Mouse (Mus musculus) heart, postnatal 36 days (tissue): ENCODE results near the gene Olfr1426. TPM values are rescaled to one million over a fixed set of nuclear protein-coding genes. Genes with fewer than 3 reads are reported as not detected.
"Not testable (repeated sequence)": the region's sequence is repeated elsewhere in the genome, so short reads cannot be mapped to it uniquely, and the experiment has no call there.

Experiments
- DNase-seq, 2 experiments: peaks; one replicate each; pipeline ENCODE4 v3.0.0; 2021 to 2022
- intact Hi-C: fragments of 180-260 bp; cut with DNase I; formaldehyde crosslinking; loops from one replicate; pipeline ENCODE4 v1.15.1; 2025
- total RNA-seq, 2 experiments: library from RNA; stranded (reverse); gene quantifications; 2 replicates each; pipeline ENCODE4 v1.2.3; 2021

The Olfr1426 gene
- not detected for total RNA-seq

GRCm38 (mm10) chr19:12091913-12092312 lies at the start of gene Olfr1426:
Gene Olfr1426, minus strand, starts transcription at chr19:12092013.
- no peak for DNase-seq
- intact Hi-C loops: no loop called here

GRCm38 (mm10) chr19:12134289-12134688 lies 42.5 kb upstream of the Olfr1426 start:
- DNase-seq: no peak
- intact Hi-C loops: no loop called here

GRCm38 (mm10) chr19:12123103-12123502 lies 31.3 kb upstream of the Olfr1426 start, which contains the start of gene Olfr76:
Gene Olfr76, minus strand, starts transcription at chr19:12123203.
- no peak for DNase-seq
- intact Hi-C loops: no loop called here

GRCm38 (mm10) chr19:12116464-12116863 lies 24.7 kb upstream of the Olfr1426 start:
- intact Hi-C loops: no loop called here
- DNase-seq: no peak

- intact Hi-C loops: no loop called here
- DNase-seq: no peak
Measured at GRCm38 (mm10) chr19:12115797-12116196, 24.0 kb upstream of the Olfr1426 start, which contains the start of gene Olfr1428. Gene Olfr1428, minus strand, starts transcription at chr19:12115897.

GRCm38 (mm10) chr19:12113807-12114206 lies 22.0 kb upstream of the Olfr1426 start:
- intact Hi-C loops: no loop called here

GRCm38 (mm10) chr19:12104541-12104940 lies 12.7 kb upstream of the Olfr1426 start:
- intact Hi-C loops: no loop called here
- no peak for DNase-seq

More at GRCm38 (mm10) chr19:12113807-12114206, 22.0 kb upstream of the Olfr1426 start:
- DNase-seq: no peak

GRCm38 (mm10) chr19:12103234-12103633 lies 11.4 kb upstream of the Olfr1426 start, which contains the start of gene Olfr1427:
Gene Olfr1427, minus strand, starts transcription at chr19:12103334.
- intact Hi-C loops: no loop called here
- DNase-seq: no peak

GRCm38 (mm10) chr19:12077631-12078030 lies 14.2 kb downstream of the Olfr1426 start, which contains the start of gene Olfr1425:
Gene Olfr1425, minus strand, starts transcription at chr19:12077731.
- DNase-seq, intact Hi-C loops: not testable (repeated sequence)

GRCm38 (mm10) chr19:12069546-12069945 lies 22.3 kb downstream of the Olfr1426 start:
- intact Hi-C loops, DNase-seq: not testable (repeated sequence)

GRCm38 (mm10) chr19:12067806-12068205 lies 24.0 kb downstream of the Olfr1426 start:
- intact Hi-C loops, DNase-seq: not testable (repeated sequence)

GRCm38 (mm10) chr19:12062582-12062981 lies 29.2 kb downstream of the Olfr1426 start, which contains the start of gene Olfr1424:
Gene Olfr1424, minus strand, starts transcription at chr19:12062682.
- DNase-seq, intact Hi-C loops: not testable (repeated sequence)

- no peak for DNase-seq
- intact Hi-C loops: no loop called here
Measured at GRCm38 (mm10) chr19:12043163-12043562, 48.6 kb downstream of the Olfr1426 start.

- intact Hi-C loops: no loop called here
- DNase-seq: no peak
Measured at GRCm38 (mm10) chr19:12041217-12041616, 50.6 kb downstream of the Olfr1426 start, which contains the start of gene Olfr1423. Gene Olfr1423, minus strand, starts transcription at chr19:12041317.

GRCm38 (mm10) chr19:12037727-12038126 lies 54.1 kb downstream of the Olfr1426 start:
- intact Hi-C loops: no loop called here
- DNase-seq: no peak

Other genes starting within 250 kb of the Olfr1426 start
- not detected for gene Olfr1418, start 230.9 kb downstream of the Olfr1426 start, total RNA-seq
- gene Olfr1419, start 216.9 kb downstream of the Olfr1426 start, total RNA-seq: not detected
- not detected for gene Olfr1420, start 205.4 kb downstream of the Olfr1426 start, total RNA-seq
- gene Patl1, start 179.6 kb downstream of the Olfr1426 start, total RNA-seq: 10 to 100 TPM; 26.3 to 27.3 TPM
- 100 to 1,000 TPM; 102 to 106 TPM for gene Osbp, start 126.1 kb downstream of the Olfr1426 start, total RNA-seq
- gene Olfr1423, start 50.7 kb downstream of the Olfr1426 start, total RNA-seq: not detected
- not detected for gene Olfr1424, start 29.3 kb downstream of the Olfr1426 start, total RNA-seq
- gene Olfr1425, start 14.3 kb downstream of the Olfr1426 start, total RNA-seq: not detected
- gene Olfr1427, start 11.3 kb upstream of the Olfr1426 start, total RNA-seq: not detected
- gene Olfr1428, start 23.9 kb upstream of the Olfr1426 start, total RNA-seq: not detected
- not detected for gene Olfr76, start 31.2 kb upstream of the Olfr1426 start, total RNA-seq
- not detected for gene Olfr1555-ps1, start 78.1 kb upstream of the Olfr1426 start, total RNA-seq
- gene Olfr1431, start 108.6 kb upstream of the Olfr1426 start, total RNA-seq: not detected
- not detected for gene Olfr1432, start 140.6 kb upstream of the Olfr1426 start, total RNA-seq
- not detected for gene Olfr262, start 149.6 kb upstream of the Olfr1426 start, total RNA-seq
- gene Olfr235, start 169.0 kb upstream of the Olfr1426 start, total RNA-seq: not detected
- gene Olfr1434, start 187.8 kb upstream of the Olfr1426 start, total RNA-seq: not detected
- not detected for gene Olfr1436, start 207.1 kb upstream of the Olfr1426 start, total RNA-seq
- gene Olfr1437, start 233.1 kb upstream of the Olfr1426 start, total RNA-seq: not detected
- gene Olfr1438-ps1, start 243.9 kb upstream of the Olfr1426 start, total RNA-seq: not detected